Mouse (Mus musculus) right cerebral cortex, postnatal 36 days (tissue): ENCODE measurements around the gene Pknox2.

ENCODE experiments used
- DNase-seq, 2 experiments: peaks; one replicate each; pipeline ENCODE4 v3.0.0; 2022; ENCODE audit warnings: low spot score in 2 of 2, mixed read lengths in 1 of 2

The Pknox2 gene

GRCm38 (mm10) chr9:37101059-37101940 lies 45.9 kb downstream of the Pknox2 start:
- no peak for DNase-seq

DNA sequence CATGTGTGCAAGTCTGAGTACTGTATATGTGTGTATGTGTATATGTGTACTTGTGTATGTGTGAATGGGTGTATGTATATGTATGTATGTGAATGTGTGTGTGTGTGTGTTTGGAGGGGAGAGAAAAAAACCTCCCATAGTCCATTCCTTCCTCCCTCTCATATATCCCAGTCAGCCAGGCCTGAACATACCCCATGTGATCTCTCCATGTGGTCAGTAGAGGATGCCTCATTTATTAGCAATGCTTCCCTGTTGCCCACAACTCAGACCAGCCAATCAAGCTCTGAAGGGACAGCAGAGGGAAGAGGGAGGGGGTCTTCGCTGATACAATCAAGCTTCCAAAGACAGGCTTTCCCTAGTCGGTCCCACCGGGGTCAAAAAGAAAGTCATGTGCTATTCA lies 47.6 kb downstream of the Pknox2 start:
- no peak for DNase-seq

- DNase-seq = no peak
These were observed 48.6 kb downstream of the Pknox2 start for GRCm38 (mm10) chr9:37098600-37098999.

DNA sequence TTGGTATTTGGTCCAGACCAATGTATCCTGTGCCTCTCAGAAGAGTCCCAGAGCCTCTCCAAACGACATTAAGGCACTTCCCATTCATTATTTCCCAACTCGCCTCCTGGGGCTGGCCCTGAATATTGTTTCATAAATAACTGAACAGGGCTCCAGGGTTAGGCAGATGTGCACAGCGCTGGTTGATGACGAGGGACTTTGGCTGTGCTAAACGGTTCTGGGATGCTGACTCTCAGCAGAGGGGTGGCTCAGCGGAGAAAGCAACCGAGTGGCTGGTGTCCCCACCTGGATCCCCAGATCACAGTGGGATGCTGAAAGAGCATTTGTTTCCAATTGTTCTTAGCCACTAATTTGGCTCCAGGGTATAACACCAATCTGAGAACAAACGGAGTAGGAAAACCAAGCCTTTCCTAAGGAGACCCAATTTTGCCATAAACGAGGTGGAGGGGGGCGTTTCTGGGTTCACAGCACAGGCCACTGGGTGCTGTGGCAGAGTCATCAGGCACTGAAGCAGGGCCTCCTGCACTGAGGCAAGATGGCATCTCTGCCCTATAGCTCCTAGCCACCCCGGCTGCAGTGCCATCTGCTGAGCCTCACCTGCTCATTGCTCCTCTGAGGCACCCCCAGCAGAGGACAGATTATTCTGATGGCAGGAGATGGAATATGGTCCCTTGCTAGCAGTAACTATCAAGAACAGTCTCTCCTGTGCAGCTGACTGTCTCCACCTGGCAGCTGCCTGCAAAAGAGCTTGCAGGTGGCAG lies 52.8 kb downstream of the Pknox2 start:
- no peak for DNase-seq

- DNase-seq = no peak
These were observed 54.1 kb downstream of the Pknox2 start for GRCm38 (mm10) chr9:37093086-37093485.

DNA sequence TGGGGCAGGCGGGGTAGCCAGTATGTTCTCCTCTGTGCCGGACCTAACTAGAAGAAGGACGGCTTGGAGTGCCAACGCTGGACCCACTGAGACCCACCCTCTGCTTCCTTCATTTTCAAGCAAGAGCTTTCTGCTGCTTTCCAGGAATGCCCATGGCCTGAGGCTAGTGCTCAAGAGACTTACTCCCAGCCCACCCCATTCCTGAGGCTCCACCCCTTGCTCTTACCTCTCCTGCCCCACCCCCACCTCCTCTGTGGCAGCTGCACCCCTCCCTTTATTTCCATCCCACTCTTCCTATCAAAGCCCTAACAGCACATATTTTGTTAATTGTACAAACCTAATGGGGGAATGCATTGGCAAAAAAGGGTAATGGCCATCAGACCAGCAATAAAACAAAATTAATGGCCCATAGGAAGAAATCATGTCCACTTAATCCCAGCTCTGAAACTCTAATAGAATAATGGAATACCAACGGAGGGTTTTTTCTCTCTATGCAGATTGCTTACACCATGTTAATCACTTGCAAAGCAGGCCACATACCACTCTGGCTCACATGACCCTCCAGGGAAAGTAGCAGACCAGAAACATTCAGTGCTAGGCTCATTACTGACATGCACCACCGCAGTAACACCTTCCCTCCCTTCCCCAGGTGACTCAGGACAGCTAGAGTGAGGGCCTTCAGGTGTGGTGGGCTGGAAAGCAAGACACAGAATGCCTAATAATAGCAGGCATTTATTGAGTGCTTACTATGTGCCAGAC lies 57.1 kb downstream of the Pknox2 start:
- DNase-seq = no peak

DNA sequence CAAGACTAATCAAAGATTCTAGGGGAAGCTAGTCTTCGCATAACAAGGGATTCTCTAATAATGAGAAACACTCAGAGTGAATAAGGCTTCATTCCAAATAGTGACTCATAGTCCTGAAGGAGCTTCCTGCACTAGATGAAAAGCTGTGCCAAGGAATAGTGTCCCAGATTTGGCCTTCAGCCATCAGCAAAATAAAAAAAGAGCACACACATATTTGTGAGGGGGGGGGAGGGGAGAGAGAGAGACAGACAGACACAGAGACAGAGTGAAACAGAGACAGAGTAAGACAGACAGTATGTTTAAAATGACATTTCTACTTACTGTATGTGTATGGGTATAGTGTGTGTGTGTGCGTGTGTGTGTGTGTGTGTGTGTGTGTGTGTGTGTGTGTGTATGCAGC lies 61.8 kb downstream of the Pknox2 start:
- DNase-seq = peak in 1 of 2 experiments; percentile 41

- no peak for DNase-seq
These were observed 65.0 kb downstream of the Pknox2 start for GRCm38 (mm10) chr9:37082246-37082645.

DNA sequence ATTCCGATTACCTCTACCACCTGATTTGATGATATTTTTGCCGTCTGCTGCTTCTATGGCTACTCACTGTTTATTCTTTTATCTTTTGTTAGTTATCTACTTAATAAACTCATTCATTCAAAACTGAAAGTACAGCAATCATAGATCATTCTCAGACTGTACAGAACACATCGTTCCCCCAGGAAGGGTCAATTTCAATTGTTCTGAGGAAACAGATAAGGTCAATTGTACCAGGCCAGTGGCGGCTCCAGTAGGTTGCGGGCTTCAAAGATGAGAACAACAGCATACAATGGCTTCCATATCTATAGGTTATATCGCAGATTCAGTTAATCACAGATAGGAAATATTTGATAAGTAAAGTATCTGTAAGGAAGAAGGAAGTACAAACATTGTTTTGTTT lies 66.9 kb downstream of the Pknox2 start:
- DNase-seq = no peak

DNA sequence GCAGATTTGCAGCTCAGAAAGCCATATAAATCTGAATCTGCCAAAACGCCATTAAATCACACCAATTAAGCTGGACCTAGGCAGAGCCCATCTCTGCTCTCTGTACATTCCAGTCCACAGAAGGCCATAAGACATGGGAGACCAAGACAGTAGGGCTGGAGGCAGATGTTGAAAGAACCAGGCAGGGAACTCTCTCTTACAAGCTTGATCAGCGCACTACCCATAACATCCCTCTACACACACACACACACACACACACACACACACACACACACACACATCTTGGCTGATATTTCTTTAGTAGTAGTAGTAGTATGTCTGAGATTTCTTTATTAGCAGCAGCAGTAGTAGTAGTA lies 70.2 kb downstream of the Pknox2 start:
- DNase-seq = no peak

- DNase-seq = no peak
These were observed 70.7 kb downstream of the Pknox2 start for GRCm38 (mm10) chr9:37076386-37077062.

GRCm38 (mm10) chr9:37075903-37076302 lies 71.3 kb downstream of the Pknox2 start:
- DNase-seq = no peak

- no peak for DNase-seq
These were observed 77.6 kb downstream of the Pknox2 start for GRCm38 (mm10) chr9:37069391-37070312.

- no peak for DNase-seq
These were observed 79.8 kb downstream of the Pknox2 start for GRCm38 (mm10) chr9:37067473-37067830.

DNA sequence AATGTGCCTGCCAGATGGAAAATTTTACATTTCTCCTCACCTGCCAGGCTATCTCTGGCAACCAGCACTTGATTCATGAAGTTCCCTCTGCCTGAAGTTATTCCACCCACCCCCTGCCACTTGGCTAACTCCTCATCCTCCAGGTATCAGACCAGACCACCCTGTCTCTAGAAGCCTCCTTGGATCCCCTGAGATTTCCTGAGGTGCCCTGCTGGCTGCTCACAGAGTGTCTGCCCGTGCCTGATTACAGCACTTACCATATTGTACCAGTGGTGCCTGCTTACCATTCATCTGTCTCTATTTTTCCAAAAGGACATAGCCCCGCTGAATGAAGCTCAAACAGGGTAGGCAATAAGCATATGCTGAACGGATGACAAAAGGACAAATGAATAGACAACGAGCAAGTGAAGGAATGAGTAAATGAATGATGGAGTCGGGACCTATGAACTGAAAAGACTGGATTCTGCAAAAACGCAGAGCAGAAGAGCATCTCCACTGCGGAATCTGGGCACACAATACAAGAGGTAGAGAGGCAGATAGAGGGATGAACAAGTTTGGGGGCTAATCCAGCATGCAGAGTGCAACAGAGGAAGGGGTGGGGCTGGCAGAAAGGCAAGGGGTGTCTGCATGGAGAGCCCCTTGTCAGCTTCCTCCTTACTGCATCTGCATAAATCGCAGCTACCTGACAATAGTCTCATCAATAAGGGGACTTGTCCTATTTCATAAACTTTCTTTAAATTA lies 80.3 kb downstream of the Pknox2 start:
- DNase-seq = no peak

DNA sequence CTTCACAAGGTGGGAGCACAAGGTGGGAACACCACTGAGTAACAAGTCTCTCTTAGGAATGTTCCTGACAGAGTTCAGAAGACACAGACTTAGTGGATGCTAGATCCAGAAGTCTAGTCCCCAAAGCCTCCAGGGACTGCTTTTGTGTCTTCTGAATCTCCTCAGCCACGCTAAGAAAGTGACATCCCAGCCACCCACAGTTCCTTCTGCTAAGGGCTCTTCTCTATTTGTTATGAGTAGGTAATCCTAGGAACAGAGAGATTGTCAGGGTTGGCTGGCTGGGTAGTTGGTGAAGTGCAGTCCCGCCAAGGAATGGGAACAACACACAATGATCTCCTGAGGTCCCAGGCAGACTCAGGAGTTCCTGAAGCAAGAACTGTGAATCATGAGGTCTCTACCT lies 85.6 kb downstream of the Pknox2 start:
- no peak for DNase-seq

- peak; percentile 52 to 80 for DNase-seq
These were observed 92.5 kb downstream of the Pknox2 start for GRCm38 (mm10) chr9:37054703-37055102.

DNA sequence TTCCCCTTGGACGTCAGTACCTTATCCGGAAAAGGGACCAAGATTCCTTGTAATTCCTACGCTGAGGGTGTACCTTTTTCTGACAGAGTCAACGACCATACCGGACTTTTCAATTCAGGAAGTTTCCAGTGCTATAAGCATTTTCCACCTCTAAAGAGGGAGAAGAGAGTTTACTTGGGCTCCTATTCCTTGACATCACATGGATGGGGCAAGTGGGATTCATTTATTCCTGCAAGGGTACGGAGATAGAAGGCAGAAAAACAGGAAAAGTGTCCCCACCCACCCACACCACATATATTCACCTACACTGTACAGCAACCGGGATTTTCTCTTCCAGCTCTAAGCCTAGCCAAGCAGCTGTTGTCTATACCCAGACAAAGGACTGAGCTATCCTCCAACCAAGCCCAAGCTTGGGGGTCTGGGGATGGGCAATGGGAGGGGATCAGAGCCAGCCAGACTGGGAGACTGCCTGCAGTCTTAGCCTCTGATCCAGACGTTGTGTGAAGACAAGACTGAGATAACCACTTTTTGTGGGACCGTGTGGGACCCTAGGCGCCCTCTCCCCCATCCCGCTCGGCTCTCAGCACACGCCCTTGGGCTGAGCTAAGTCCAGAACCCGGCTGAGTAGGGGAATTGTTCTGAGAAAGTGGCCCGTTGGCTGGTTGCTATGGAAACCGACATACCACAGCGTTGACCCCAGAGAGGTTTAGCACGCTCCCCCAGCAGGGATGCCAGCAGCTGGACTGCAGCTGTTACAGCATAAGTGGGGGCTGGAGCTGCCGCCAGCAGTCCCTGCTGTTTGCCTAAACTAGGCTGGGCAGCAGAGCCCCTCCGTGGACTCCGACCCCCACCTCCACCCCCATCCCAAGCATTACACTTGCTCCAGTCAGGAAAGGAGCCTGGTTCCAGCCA lies 93.3 kb downstream of the Pknox2 start:
- DNase-seq = peak in 1 of 2 experiments; percentile 39

- DNase-seq = no peak
These were observed 94.2 kb downstream of the Pknox2 start for GRCm38 (mm10) chr9:37053041-37053440.
